Mouse (Mus musculus): ENCODE data around the gene Cmpk1.

DNA sequence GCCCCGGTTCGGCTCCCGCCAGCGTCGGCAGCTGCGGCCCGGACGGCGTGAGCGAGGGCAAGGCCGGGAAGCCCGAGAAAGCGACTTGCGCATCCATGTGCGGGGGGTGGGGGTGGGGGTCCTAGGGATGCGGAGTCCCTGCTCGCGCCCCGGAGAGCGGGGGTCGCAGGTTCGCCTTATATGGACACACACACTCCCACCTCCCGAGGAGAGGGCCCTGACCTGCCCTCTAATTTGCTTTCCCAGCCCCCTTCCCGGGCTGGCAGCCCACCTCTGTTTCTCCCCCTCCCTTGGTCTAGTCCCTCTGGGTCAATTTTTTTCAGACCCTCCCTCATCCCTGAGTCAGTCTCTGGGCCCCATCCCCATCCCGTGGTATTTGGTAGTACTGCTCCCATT lies 61.1 kb downstream of the Cmpk1 start, which contains the start of gene Foxe3:
- TF ChIP-seq CTCF (IDR thresholded peaks at IDR 0.05; ENCODE audit: borderline replicate concordance, control insufficient read depth, extremely low read depth, insufficient read depth, low read length, poor library complexity), result no peak
- no peak for TF ChIP-seq POLR2A (IDR thresholded peaks at IDR 0.05; ENCODE audit: control insufficient read depth, extremely low read depth, insufficient read depth, low read length, poor library complexity)
